8 mouse cellular contexts compared by ENCODE assay signal in genomic region chr3:51326664-51327428, GRCm38 (mm10). TPM values are rescaled to one million over a fixed set of nuclear protein-coding genes. Genes with fewer than 3 reads are reported as not detected.
A peak's percentile ranks its signal among the peaks of the same experiment; 100 is the strongest.
DNase-seq lines count a peak whose midpoint lies in the region; ATAC-seq and TF ChIP-seq lines count a peak whose summit lies in the region.

No protein-coding gene starts in this region.

- no peak overlapping the region for H3K9ac ChIP-seq in kidney, postnatal 0 days (ENCODE audit: low read depth, low read length)

- 55% methylated on average over 3 of the region's 3 CpGs for WGBS in kidney, postnatal 0 days

- DNase-seq in kidney, adult 11 months = peak; percentile 20
- no peak for DNase-seq in kidney, adult 18-20 months
- DNase-seq in adipocyte (ENCODE audit: low spot score) = peak; percentile 55
- DNase-seq in gastrocnemius, postnatal 25 days = peak; percentile 20
- DNase-seq in kidney, postnatal 0 days (ENCODE audit: low spot score) = peak; percentile 45
- no peak for DNase-seq in natural killer cell, adult 2 months (ENCODE audit: low spot score in 2 of 2)
- DNase-seq in left cerebral cortex, adult 8-10 months (ENCODE audit: low spot score in 2 of 2) = no peak

- H3K4me3 ChIP-seq in kidney, postnatal 0 days (replicated peaks; ENCODE audit: low read depth, low read length) = no peak overlapping the region

- 0 out of 2 replicates have a peak, but pooled peaks cover 5% of the 10 kb centered on the region for H3K36me3 ChIP-seq in kidney, postnatal 0 days (ENCODE audit: insufficient read depth, low read length)

- TF ChIP-seq CTCF in kidney, postnatal 0 days (IDR thresholded peaks at IDR 0.05; ENCODE audit: low read depth) = no peak

- no peak overlapping the region for H3K4me2 ChIP-seq in kidney, postnatal 0 days (ENCODE audit: low read length)

- no peaks in the 10 kb centered on the region for H3K9me3 ChIP-seq in kidney, postnatal 0 days (replicated peaks; ENCODE audit: low read length)

- no peak for ATAC-seq in kidney, postnatal 0 days (replicated peaks; ENCODE audit: low FRiP score, low read depth)
- peak; percentile 59 for ATAC-seq in megakaryocyte progenitor cell, adult 5-6 weeks (replicated peaks; ENCODE audit: poor library complexity)

- H3K27ac ChIP-seq in kidney, postnatal 0 days = no peak overlapping the region

- H3K27me3 ChIP-seq in kidney, postnatal 0 days (ENCODE audit: insufficient read depth, low read length) = no peaks in the 10 kb centered on the region

- H3K4me1 ChIP-seq in kidney, postnatal 0 days (replicated peaks; ENCODE audit: insufficient read depth, low read length) = no peaks in the 10 kb centered on the region

RNA-seq across cellular contexts. Expression of gene Elf2, which starts 13.6 kb away (rescaled TPM):
- total RNA-seq in gastrocnemius, postnatal 25 days (2021) = 10 to 100 TPM; 44.3 to 46.1 TPM
- polyA plus RNA-seq in kidney, postnatal 0 days (2015; fragmentation: Nextera tagmentation; extraction: Ambion mirVana) = 56.2 and 60.3 TPM in 2 replicates
- total RNA-seq in megakaryocyte progenitor cell, adult 5-6 weeks (2015) = 40.3 and 43.1 TPM in 2 replicates
- 96.0 and 124 TPM in 2 replicates for total RNA-seq in megakaryocyte progenitor cell, adult 5-6 weeks (2017)
- total RNA-seq in left cerebral cortex, adult 8-10 months (2022) = 10 to 100 TPM; 57.8 to 67.7 (median 60.8) TPM

Comparison
In these comparisons a context has a peak if more than half of its experiments do, and no peak if none do; other contexts are left out.
1. DNase-seq: peak in kidney, adult 11 months (single experiment), adipocyte (single experiment), gastrocnemius, postnatal 25 days (single experiment) and kidney, postnatal 0 days (single experiment); none in kidney, adult 18-20 months (single experiment), natural killer cell, adult 2 months (0 of 2) and left cerebral cortex, adult 8-10 months (0 of 2).